Mouse (Mus musculus) granulocyte monocyte progenitor cell, adult 5-6 weeks (primary cell): ENCODE measurements around the gene Sumo3. TPM values are rescaled to one million over a fixed set of nuclear protein-coding genes. Genes with fewer than 3 reads are reported as not detected.
A peak's percentile ranks its signal among the peaks of the same experiment; 100 is the strongest.

Experiments used
- ATAC-seq: replicated peaks from 2 replicates; pipeline ENCODE4 v1.8.0; 2016; ENCODE audit warnings: mild to moderate bottlenecking, moderate TSS enrichment, inconsistent platforms; ENCODE audit not compliant: poor library complexity, severe bottlenecking
- total RNA-seq, 2 experiments: library from RNA; stranded (forward) in 1 of 2; stranded (reverse) in 1 of 2; fragments of 200-712, 200-1000 nt in 1 of 2; fragments of >200 nt in 1 of 2; fragmentation: Nextera tagmentation in 1 of 2; gene quantifications; 2 replicates each; pipeline ENCODE4 v1.2.3; 2014 to 2017

The Sumo3 gene
- total RNA-seq (2014; fragmentation: Nextera tagmentation) (60.0 and 78.8 TPM in 2 replicates), total RNA-seq (2017) (197 and 205 TPM in 2 replicates)

GRCm38 (mm10) chr10:77605908-77606826 lies at the start of gene Sumo3, which contains the start of gene Gm49325:
TSS of gene Sumo3 (plus strand) at chr10:77606097.
TSS of gene Gm49325 (plus strand) at chr10:77606197.
- ATAC-seq, result peak; percentile 83

DNA sequence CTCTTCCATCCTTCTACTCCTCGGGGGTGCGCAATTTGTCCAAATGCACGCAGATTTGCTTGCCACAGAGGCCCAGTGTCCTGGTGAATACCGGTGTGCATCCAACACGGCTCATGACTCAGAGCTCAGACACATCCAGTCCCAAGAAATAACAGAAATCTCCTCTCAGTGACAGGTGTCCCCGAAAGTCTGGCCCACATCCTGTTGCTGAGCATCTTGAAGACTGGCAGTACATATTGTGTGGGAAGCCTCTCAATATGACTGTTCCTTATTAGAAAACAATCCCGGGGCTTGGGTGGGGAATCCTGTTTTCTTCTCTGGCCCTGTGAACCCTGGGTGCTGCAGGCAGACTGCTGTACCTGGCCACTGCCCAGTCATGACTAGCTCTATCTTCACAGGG lies 49.3 kb upstream of the Sumo3 start:
- no peak for ATAC-seq

DNA sequence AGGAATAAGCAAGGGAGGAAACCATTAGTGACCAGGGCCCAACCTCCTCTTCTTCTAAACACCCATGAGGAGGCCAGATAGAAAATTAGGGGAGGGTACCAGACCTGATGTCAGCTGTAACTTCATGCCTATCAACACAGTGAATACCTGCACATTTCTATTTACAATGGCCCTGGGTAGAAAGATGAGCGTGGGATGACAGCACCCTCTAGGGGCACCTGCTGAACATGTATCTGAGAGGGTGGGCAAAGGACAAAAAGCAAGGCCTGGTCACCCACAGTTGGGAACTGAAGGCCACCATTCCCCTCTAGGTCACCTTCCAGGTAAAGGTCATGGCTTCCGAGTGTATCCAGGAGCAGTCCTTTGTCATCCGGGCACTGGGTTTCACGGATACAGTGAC lies 48.3 kb upstream of the Sumo3 start:
- ATAC-seq, result peak; percentile 34

DNA sequence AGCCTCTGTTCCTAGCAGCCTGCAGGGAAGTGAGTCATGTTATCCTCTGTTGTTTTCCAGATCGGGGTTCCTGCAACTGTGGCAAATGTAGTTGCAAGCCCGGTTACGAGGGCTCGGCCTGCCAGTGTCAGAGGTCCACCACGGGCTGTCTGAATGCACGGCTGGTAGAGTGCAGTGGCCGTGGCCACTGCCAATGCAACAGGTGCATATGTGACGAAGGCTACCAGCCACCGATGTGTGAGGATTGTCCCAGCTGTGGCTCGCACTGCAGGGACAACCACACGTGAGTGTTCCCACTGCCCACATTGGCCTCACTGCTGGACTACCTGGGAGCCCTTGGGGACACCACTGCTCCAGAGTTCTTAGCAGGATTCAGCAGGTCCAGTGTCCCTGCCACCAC lies 45.8 kb upstream of the Sumo3 start:
- no peak for ATAC-seq

GRCm38 (mm10) chr10:77560830-77561229 lies 45.1 kb upstream of the Sumo3 start:
- ATAC-seq, result no peak

DNA sequence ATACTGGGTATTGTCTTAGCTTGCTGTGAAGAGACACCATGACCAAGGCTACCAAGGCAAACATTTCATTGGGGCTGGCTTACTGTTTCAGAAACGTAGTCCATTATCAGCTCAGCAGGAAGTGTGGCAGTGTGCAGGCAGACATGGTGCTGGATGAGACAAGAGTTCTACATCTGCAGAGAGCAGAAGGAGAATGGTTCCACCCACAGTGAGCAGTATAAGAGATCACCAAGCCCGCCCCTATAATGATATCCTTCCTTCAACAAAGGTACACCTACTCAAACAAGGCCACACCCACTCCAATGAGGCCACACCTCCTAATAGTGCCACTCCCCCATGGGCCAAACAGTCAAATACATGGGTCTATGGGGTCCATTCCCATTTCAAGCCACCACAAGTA lies 44.4 kb upstream of the Sumo3 start:
- no peak for ATAC-seq

DNA sequence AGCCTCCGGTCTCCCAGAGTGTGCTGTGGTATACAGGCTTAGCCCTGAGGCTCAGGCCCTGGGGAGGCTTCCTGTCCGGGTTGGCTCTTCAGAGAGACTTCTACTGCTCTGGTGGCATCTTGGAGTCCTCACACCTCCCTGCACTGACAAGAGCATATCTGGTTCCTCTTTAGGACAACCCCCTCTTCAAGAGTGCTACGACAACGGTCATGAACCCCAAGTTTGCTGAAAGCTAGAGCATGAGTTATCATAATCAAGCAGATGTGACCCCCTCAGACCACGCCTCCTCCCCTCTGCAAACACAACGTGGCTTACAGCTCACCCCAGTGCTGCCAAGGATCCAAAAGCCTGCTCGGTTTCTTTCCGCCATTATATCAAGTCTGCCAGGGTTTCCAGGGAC lies 40.9 kb upstream of the Sumo3 start:
- no peak for ATAC-seq

DNA sequence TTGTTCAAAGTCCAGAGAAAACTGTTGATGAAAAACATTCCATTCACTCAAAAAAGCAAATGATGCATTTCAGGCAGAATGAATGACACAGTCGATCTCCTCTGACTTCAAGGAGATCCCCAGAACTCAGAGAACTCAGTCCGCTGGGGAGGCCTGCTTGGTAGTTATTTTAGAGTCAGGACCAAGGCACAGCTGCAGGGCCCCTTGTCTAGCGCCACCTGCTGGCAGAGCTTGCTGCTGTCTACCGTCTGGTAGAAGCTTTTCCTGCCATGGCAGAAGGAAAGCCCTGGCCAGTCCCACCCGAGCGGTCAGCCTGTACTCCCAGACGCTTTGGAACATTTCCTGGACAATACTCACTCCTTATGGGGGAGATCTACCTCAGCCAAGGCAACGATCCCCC lies 39.2 kb upstream of the Sumo3 start:
- peak; percentile 83 for ATAC-seq

GRCm38 (mm10) chr10:77569481-77569880 lies 36.4 kb upstream of the Sumo3 start:
- no peak for ATAC-seq

DNA sequence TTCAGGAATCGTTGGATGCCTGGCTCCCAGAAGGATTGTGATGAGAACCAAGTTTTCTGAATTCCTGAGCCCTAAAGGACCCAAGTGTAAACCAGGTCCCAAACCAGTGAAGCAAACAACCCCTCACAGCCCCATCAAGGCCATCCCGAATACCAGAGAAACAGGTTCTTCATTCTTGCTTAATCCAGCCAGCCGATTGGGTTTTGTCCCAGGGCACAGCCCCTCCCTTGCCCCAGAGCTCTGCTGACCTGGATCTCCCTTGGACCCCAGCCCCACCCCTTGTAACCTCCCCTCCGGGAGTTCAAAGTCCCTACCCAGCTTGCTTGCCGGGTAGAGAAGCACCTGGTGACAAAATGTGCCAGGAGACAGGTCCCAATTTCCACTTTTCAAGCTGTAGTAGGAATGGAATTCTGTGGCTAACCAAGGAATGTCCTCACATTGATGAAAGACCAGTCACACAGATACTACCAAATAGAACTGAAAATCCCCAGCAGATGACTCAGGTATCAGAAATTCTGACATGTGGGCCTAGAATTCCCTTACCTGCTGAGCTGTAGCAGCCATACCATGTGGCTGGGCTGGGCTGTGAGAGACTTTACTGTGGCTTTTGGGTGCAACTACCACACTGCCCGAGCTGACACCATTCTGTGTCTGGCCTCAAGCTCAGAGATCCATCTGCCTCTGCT lies 35.8 kb upstream of the Sumo3 start:
- no peak for ATAC-seq

DNA sequence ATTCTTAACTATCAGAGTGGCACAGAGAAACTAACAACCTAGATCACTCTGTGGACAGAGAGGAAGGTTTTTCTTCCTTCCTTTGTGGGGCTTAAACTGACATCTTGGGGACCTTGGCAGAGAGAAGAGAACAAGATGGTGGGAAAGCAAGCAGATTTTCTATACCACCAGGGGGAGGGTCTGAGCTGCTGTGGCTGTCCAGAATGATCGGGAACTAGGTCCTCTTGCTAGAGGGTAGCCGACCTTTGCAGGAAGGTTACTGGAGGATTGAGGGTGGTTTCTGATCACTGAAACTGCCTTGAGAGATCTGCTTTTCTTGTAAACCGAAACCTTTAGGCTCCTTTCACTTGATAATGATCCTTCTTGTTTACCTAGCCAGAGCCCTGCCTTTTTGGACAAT lies 33.7 kb upstream of the Sumo3 start:
- peak; percentile 56; the same call in 1 of the 2 replicates for ATAC-seq

GRCm38 (mm10) chr10:77573162-77573561 lies 32.7 kb upstream of the Sumo3 start:
- no peak for ATAC-seq

GRCm38 (mm10) chr10:77580027-77580920 lies 25.6 kb upstream of the Sumo3 start:
- no peak for ATAC-seq

GRCm38 (mm10) chr10:77581023-77581407 lies 24.9 kb upstream of the Sumo3 start:
- no peak for ATAC-seq

GRCm38 (mm10) chr10:77581408-77582284 lies 24.3 kb upstream of the Sumo3 start, which contains the start of gene Pttg1ip:
TSS of gene Pttg1ip (plus strand) at chr10:77581720.
- peak; percentile 91 for ATAC-seq

DNA sequence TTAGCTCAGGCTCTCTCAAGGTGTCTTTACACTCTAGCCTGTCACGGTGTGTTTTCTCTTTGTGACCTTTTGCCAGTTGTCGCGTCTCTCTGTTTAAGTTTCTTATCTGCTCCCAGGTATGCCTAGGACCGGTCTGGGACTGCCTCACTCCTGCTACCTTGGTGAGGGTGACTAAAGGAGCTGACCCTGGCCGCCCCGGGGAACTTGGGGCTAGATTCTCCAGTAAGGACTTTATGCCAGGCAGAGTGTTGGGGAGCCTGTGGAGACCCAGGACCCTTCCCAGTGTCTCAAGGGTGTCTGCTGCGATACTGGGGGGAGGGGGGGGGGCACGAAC lies 23.6 kb upstream of the Sumo3 start:
- ATAC-seq, result no peak

GRCm38 (mm10) chr10:77583795-77584422 lies 22.0 kb upstream of the Sumo3 start:
- ATAC-seq, result peak; percentile 66

DNA sequence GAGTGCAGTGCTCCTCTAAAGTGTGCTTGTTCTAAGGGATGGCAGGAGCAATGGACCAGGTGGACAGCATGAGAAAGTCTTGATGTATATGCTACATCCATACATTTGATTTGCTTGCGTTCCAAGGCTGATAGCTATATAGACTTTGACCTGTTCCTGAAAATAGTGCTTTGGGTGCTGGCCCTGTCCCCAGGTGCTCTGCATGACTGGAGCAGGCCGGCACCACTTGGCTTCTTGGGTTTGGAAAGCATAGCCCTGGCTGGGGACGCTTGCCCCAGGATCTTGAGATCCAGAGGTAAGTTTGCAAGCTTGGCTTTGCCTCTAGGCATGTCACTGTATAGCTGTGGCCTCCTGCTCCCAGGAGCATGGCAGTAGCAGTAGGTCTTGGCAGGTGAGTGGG lies 19.3 kb upstream of the Sumo3 start:
- no peak for ATAC-seq
